Mouse (Mus musculus): Measurements from ENCODE around the gene Rho.

Gene Rho

GRCm38 (mm10) chr6:115971273-115972060, 39.9 kb downstream of the Rho start:
- in situ Hi-C loops (cut with MboI; ENCODE audit: unreplicated experiment in 2 of 2): no loop called here

- in situ Hi-C loops (cut with MboI; ENCODE audit: unreplicated experiment in 2 of 2): no loop called here
Observed at GRCm38 (mm10) chr6:115972083-115972764, 40.7 kb downstream of the Rho start.

GRCm38 (mm10) chr6:115973139-115973875, 41.8 kb downstream of the Rho start:
- in situ Hi-C loops (cut with MboI; ENCODE audit: unreplicated experiment in 2 of 2): no loop called here

- in situ Hi-C loops (cut with MboI; ENCODE audit: unreplicated experiment in 2 of 2): no loop called here
Observed at GRCm38 (mm10) chr6:115973881-115974662, 42.5 kb downstream of the Rho start.

GRCm38 (mm10) chr6:115975606-115976005, 44.1 kb downstream of the Rho start:
- in situ Hi-C loops (cut with MboI; ENCODE audit: unreplicated experiment in 2 of 2): no loop called here

- in situ Hi-C loops (cut with MboI; ENCODE audit: unreplicated experiment in 2 of 2): no loop called here
Observed at GRCm38 (mm10) chr6:115977810-115978209, 46.3 kb downstream of the Rho start.

DNA sequence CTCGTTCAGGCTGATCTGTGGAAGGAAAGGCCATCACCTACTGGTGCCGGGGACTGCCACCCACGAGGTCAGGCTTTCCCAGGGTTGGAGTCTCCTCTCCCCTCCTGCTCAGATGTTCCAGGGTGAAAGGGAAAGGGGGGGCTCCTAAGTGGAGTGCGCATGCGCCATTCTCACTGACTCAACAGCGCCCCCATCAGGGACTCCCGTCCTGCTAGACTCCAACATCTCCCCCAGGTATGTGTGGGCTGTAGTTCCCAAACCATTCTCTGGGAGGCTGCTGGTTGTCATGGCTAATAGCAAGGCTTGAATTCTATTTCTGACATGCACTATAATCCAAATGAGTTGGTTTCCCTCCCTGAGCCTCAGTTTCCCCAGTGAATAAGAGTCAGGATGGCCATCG, 47.0 kb downstream of the Rho start:
- in situ Hi-C loops (cut with MboI; ENCODE audit: unreplicated experiment in 2 of 2): no loop called here

GRCm38 (mm10) chr6:115982889-115983288, 51.3 kb downstream of the Rho start:
- in situ Hi-C loops (cut with MboI; ENCODE audit: unreplicated experiment in 2 of 2): loop anchor here in 1 of 2 experiments (5.0 kb wide), 1 partner anchor 36 kb away; no protein-coding TSS in a partner anchor

GRCm38 (mm10) chr6:115983306-115984038, 51.9 kb downstream of the Rho start:
- in situ Hi-C loops (cut with MboI; ENCODE audit: unreplicated experiment in 2 of 2): loop anchor here in 1 of 2 experiments (5.0 kb wide), 1 partner anchor 36 kb away; no protein-coding TSS in a partner anchor

- in situ Hi-C loops (cut with MboI; ENCODE audit: unreplicated experiment in 2 of 2): loop anchor here in 1 of 2 experiments (5.0 kb wide), 1 partner anchor 37 kb away; no protein-coding TSS in a partner anchor
Observed at GRCm38 (mm10) chr6:115984580-115984979, 53.0 kb downstream of the Rho start.

- in situ Hi-C loops (cut with MboI; ENCODE audit: unreplicated experiment in 2 of 2): no loop called here
Observed at GRCm38 (mm10) chr6:115985622-115986021, 54.1 kb downstream of the Rho start.

- in situ Hi-C loops (cut with MboI; ENCODE audit: unreplicated experiment in 2 of 2): no loop called here
Observed at GRCm38 (mm10) chr6:115986472-115987095, 55.0 kb downstream of the Rho start.

GRCm38 (mm10) chr6:115987096-115987747, 55.7 kb downstream of the Rho start:
- in situ Hi-C loops (cut with MboI; ENCODE audit: unreplicated experiment in 2 of 2): no loop called here

- in situ Hi-C loops (cut with MboI; ENCODE audit: unreplicated experiment in 2 of 2): no loop called here
Observed at GRCm38 (mm10) chr6:115989032-115989431, 57.5 kb downstream of the Rho start.

GRCm38 (mm10) chr6:115989607-115990006, 58.1 kb downstream of the Rho start:
- in situ Hi-C loops (cut with MboI; ENCODE audit: unreplicated experiment in 2 of 2): no loop called here
